Mouse (Mus musculus) heart, adult 8-10 months (tissue): ENCODE data around the gene Hoxc9. TPM values are rescaled to one million over a fixed set of nuclear protein-coding genes. Genes with fewer than 3 reads are reported as not detected.

Source experiments
- DNase-seq: peaks from one replicate; pipeline ENCODE4 v3.0.0; 2022; ENCODE audit warnings: low spot score
- total RNA-seq, 4 experiments: library from RNA; stranded (reverse); gene quantifications; 2 replicates each; pipeline ENCODE4 v1.2.4; 2022

Gene Hoxc9
- total RNA-seq, 4 experiments from 2014 or later: not detected

DNA sequence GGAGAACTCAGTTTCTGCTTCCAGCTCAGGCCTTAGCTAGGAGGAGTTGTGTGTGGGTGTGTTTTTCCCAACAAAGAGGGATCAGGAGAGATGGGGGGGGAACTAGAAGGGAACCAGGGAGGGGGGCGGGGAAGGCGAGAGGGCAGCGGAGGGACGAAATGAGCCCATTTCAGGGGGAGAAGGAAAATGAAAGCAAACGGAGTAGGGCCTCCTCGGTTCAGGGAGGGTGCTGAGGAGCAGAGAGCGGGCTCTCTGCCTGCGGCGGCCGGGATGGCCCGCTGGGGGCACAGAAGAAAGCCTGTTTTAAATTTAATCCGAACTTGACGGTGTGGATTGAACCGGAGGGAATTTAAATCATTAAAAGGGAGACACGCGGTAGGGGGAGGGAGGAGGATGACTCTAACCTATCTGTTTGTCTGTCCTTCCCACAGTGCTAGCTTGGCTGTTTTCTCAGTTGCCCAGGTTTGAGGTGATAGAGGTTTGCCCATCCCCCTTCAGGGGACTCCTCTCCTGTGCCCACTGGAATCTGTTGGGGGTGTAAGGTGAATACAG is 1.3 kb downstream of the Hoxc9 start:
- no peak for DNase-seq

- DNase-seq: no peak
Measured at GRCm38 (mm10) chr15:102978615-102979515, 2.6 kb downstream of the Hoxc9 start.

GRCm38 (mm10) chr15:102979936-102980335 is 3.7 kb downstream of the Hoxc9 start:
- no peak for DNase-seq

GRCm38 (mm10) chr15:102980352-102980751 is 4.1 kb downstream of the Hoxc9 start:
- no peak for DNase-seq

DNA sequence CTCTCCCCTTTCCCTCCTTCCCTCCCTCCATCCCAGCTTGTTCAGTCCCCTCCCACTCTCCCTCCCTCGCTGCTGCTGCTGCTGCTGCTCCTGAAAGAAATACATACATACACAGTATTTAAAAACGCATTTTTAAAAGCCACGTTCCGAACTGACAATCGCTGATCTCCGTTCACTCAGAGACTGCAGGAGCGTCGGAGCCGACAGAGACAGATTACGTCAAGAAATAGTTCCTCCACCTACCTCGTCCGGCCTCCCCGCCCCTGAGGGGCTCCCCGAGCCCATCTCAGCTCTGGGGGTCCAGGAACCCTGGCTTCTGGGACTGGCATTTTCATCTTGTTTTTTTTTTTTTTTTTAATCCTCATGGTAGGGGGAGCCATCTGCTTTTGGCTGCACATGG is 4.7 kb downstream of the Hoxc9 start:
- no peak for DNase-seq

GRCm38 (mm10) chr15:102981379-102982288 is 5.4 kb downstream of the Hoxc9 start:
- no peak for DNase-seq

GRCm38 (mm10) chr15:102983716-102984115 is 7.5 kb downstream of the Hoxc9 start:
- DNase-seq: no peak

GRCm38 (mm10) chr15:102984521-102984920 is 8.3 kb downstream of the Hoxc9 start:
- DNase-seq: no peak

- no peak for DNase-seq
Measured at GRCm38 (mm10) chr15:102984925-102985324, 8.7 kb downstream of the Hoxc9 start.

DNA sequence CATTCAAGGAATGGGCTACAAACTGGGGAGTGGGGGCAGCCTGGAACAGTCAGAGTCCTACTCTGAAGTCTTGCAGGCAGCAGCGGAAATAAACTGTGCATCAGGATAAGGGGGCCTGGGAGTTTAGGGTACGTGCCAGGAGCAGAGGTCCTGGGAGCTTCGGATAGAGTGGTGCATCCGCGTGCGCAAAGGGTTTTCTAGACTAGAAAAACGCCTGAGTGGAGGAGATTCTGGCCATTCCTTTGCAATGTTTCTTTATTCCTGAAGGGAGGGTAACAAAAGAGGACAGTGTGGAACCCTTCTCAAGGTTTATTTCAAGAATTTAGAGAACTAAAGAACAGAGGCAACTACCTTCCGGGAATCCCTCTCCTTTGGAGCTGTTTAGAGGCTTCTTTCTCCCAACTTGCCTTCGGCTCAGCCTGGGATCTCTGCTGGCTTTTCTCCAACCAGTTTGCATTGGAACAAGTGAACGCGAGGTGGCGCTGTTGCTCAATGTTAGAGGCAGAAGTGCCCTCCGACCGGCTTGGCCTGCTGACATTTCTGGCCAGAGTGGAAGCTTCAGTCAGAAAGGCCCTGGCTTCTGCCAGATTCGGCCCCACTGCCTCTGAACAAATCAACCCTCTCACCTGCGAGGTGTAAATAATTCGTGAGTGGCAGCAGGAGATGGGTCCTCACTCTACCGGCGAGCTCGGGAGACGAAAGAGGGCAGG is 11.0 kb downstream of the Hoxc9 start:
- DNase-seq: peak; percentile 93

- no peak for DNase-seq
Measured at GRCm38 (mm10) chr15:102988078-102988477, 11.8 kb downstream of the Hoxc9 start.

DNA sequence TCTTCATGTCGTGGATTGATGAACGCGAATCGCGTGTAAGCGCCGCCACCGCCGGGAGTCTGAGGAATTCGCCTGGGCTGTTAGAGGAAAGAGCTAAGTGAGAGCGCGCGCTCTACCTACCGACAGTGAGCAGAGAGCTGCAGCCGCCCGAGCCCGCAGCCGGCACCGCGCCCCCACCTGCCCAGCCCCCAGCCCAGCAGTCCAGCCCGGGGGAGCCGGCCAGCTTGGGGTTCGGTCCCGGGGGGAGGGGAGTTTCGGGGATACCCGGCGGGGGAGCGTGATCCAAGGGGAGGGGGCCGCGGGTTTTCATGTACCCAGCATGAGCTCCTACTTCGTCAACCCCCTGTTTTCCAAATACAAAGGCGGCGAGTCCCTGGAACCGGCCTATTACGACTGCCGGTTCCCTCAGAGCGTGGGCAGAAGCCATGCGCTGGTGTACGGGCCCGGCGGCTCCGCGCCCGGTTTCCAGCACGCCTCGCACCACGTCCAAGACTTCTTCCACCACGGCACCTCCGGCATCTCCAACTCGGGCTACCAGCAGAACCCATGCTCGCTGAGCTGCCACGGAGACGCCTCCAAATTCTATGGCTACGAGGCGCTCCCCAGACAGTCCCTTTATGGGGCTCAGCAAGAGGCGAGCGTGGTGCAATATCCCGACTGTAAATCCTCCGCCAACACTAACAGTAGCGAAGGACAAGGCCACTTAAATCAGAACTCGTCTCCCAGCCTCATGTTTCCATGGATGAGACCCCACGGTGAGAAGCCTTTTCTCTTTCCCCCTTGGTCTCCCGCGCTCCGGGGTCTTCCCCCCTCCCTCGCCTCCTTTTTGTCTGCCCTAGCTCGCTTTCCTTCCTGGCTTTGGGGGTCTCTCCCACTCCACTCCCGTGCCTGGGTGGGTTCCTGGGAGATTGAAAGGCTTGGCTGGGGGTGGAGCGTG is 14.5 kb downstream of the Hoxc9 start, which contains the start of gene Hoxc8:
Gene Hoxc8, plus strand, starts transcription at position 147 of the 937 bp plus-strand sequence.
- DNase-seq: no peak

- DNase-seq: no peak
Measured at GRCm38 (mm10) chr15:102991782-102992181, 15.5 kb downstream of the Hoxc9 start.

DNA sequence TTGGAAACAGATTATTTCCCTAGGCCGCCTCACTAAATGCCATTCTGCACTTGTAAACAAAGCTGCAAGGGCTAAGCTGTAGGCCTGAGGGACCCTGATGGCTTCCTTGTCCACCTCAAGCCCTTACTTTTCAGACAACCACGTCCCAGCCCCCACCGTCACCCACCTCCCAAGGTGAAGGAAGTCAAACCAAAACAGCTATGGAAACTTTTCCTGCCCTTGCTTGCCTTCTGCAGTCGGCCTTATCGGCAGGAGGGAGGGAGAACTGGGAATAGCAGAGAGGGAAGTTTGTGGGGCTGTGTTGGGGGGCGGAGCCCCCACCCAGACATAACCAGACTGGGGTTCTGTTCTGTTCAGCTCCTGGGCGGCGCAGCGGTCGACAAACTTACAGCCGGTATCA is 16.0 kb downstream of the Hoxc9 start:
- no peak for DNase-seq

DNA sequence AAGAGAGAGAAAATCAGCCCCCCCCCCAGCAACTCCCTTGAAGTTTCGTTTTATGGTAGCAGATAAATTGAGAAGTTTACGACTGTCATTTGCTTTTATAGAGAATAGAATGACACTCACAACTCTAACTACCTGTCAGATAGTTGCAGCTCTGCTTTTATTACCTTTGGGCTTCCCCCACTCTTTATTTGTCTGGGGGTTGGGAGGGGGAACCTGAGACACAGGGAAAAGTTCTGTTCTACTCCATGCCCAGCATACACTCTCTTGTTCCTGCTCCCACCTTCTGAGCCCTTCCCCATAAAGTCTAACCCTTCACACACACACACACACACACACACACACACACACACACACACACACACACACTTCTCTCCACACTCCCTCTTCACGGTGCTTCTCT is 16.6 kb downstream of the Hoxc9 start:
- no peak for DNase-seq

DNA sequence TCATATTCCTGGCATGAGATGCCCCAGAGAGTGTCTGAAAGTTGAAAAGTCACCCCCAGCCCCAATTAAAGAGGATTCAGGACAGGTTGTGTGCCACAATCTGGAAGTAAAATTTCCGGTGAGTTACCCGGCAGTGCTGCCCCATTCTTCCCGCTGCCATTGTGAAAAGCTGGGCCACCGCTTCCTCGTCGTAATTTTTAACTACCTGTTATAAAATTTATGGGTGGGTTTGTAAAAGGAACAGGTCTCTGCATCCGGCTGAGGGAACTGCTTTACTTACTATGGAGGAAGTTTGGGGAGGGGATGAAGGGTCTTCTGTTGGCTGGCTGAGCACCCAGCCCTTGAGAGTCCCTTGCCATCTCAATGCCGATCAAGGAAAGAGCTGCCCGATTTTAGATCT is 20.3 kb downstream of the Hoxc9 start:
- DNase-seq: no peak

DNA sequence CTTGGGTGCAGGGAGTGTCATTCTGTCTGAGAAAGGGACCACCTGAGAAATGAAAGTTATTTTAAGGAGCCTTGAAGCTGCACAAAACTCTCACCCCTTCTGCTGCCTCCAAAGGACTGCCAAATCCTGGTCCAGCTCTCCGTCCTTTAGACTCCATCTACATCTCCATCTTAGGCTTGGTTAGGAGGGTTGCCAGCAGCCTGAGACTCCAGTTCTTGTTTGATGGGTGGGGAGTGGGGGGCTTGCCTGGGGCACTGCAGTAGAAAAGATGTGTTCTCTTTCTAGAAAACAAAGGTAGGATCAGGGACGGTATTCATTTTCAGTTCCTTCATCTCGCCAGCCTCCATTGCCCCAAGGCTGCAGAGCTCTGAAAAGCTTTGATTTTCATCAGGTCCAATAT is 21.2 kb downstream of the Hoxc9 start:
- no peak for DNase-seq

GRCm38 (mm10) chr15:102997939-102998355 is 21.7 kb downstream of the Hoxc9 start, which contains the start of gene Hoxc6:
TSS of gene Hoxc6 (plus strand) at chr15:102998257.
- no peak for DNase-seq

- DNase-seq: no peak
Measured at GRCm38 (mm10) chr15:102998608-102999182, 22.5 kb downstream of the Hoxc9 start.
